ENCODE assay signal across 16 mouse cellular contexts in genomic region chr10:39238596-39238995, GRCm38 (mm10).
DNase-seq lines count a peak whose midpoint lies in the region; ATAC-seq and TF ChIP-seq lines count a peak whose summit lies in the region.
"Had no signal": no experiment of that assay in that cellular context is flagged by ENCODE, and none has a peak within 500 bp of the region (broad histone marks: within the 10 kb centered on the region; RNA-seq: fewer than 3 reads in every experiment).

No protein-coding gene starts in this region.

- H3K27me3 ChIP-seq in hindbrain, embryonic 10.5 days (ENCODE audit: insufficient read depth, poor library complexity, severe bottlenecking) = peaks cover 3% of the 10 kb centered on the region; the same call in 1 of the 2 replicates
- no peaks in the 10 kb centered on the region for H3K27me3 ChIP-seq in hindbrain, embryonic 12.5 days
- no peaks in the 10 kb centered on the region for H3K27me3 ChIP-seq in midbrain, embryonic 14.5 days (ENCODE audit: control insufficient read depth, insufficient read depth, low read length)
- H3K27me3 ChIP-seq in midbrain, embryonic 15.5 days (replicated peaks) = no peaks in the 10 kb centered on the region
- H3K27me3 ChIP-seq: embryonic facial prominence, embryonic 15.5 days; forebrain, embryonic 15.5 days; limb, embryonic 15.5 days had no signal

- H3K4me3 ChIP-seq in hindbrain, embryonic 10.5 days = no peak overlapping the region
- no peak overlapping the region for H3K4me3 ChIP-seq in hindbrain, embryonic 12.5 days
- H3K4me3 ChIP-seq in midbrain, embryonic 14.5 days (replicated peaks; ENCODE audit: low read depth, low read length) = no peak overlapping the region
- no peak overlapping the region for H3K4me3 ChIP-seq in midbrain, embryonic 15.5 days
- H3K4me3 ChIP-seq: embryonic facial prominence, embryonic 15.5 days; forebrain, embryonic 15.5 days; limb, embryonic 15.5 days had no signal

- no peak for DNase-seq in hindbrain, embryonic 10.5 days (ENCODE audit: low spot score)
- peak; percentile 43 for DNase-seq in midbrain, embryonic 14.5 days
- peak; percentile 30 for DNase-seq in brain, embryonic 14.5 days (ENCODE audit: low read depth)
- DNase-seq in testis, postnatal 10 days (ENCODE audit: low spot score) = peak; percentile 64
- DNase-seq in frontal cortex, postnatal 14 days (ENCODE audit: low spot score in 2 of 2) = no peak
- DNase-seq in spleen, postnatal 4 days (ENCODE audit: low spot score in 2 of 2) = no peak
- DNase-seq: gastrocnemius, postnatal 36 days; heart, postnatal 36 days; kidney, adult 8-10 months; thymus, postnatal 36 days had no signal

- WGBS in hindbrain, embryonic 10.5 days = 85% methylated on average over 10 of the region's 10 CpGs
- 70% methylated on average over 10 of the region's 10 CpGs for WGBS in hindbrain, embryonic 12.5 days
- WGBS in midbrain, embryonic 14.5 days = 70% methylated on average over 10 of the region's 10 CpGs
- 67% methylated on average over 10 of the region's 10 CpGs for WGBS in midbrain, embryonic 15.5 days

- TF ChIP-seq POLR2A in brain, embryonic 14.5 days (IDR thresholded peaks at IDR 0.05; ENCODE audit: borderline replicate concordance, extremely low read depth, insufficient read depth, insufficient read length, poor library complexity, severe bottlenecking) = no peak

- no peaks in the 10 kb centered on the region for H3K9me3 ChIP-seq in hindbrain, embryonic 10.5 days
- H3K9me3 ChIP-seq in hindbrain, embryonic 12.5 days (replicated peaks) = no peaks in the 10 kb centered on the region
- H3K9me3 ChIP-seq in midbrain, embryonic 14.5 days (ENCODE audit: control insufficient read depth, low read length) = no peaks in the 10 kb centered on the region
- H3K9me3 ChIP-seq in midbrain, embryonic 15.5 days = no peaks in the 10 kb centered on the region
- H3K9me3 ChIP-seq: embryonic facial prominence, embryonic 15.5 days; forebrain, embryonic 15.5 days; limb, embryonic 15.5 days had no signal

- no peak for TF ChIP-seq CTCF in brain, embryonic 14.5 days (IDR thresholded peaks at IDR 0.05; ENCODE audit: borderline replicate concordance, extremely low read depth, insufficient read depth, insufficient read length)

- 0 out of 2 replicates have a peak overlapping the region, but pooled peaks have one; percentile 86 for H3K27ac ChIP-seq in hindbrain, embryonic 10.5 days
- H3K27ac ChIP-seq in hindbrain, embryonic 12.5 days = no peak overlapping the region
- no peak overlapping the region for H3K27ac ChIP-seq in midbrain, embryonic 14.5 days (replicated peaks; ENCODE audit: low read depth, low read length)
- H3K27ac ChIP-seq in midbrain, embryonic 15.5 days = no peak overlapping the region
- H3K27ac ChIP-seq: embryonic facial prominence, embryonic 15.5 days; forebrain, embryonic 15.5 days; limb, embryonic 15.5 days had no signal

- H3K9ac ChIP-seq in hindbrain, embryonic 12.5 days = no peak overlapping the region
- no peak overlapping the region for H3K9ac ChIP-seq in midbrain, embryonic 14.5 days (replicated peaks; ENCODE audit: low read length)
- H3K9ac ChIP-seq in midbrain, embryonic 15.5 days = no peak overlapping the region
- H3K9ac ChIP-seq: embryonic facial prominence, embryonic 15.5 days; forebrain, embryonic 15.5 days; limb, embryonic 15.5 days had no signal

- no peak overlapping the region for H3K4me2 ChIP-seq in hindbrain, embryonic 12.5 days (replicated peaks)
- H3K4me2 ChIP-seq in midbrain, embryonic 14.5 days (ENCODE audit: low read length) = no peak overlapping the region
- H3K4me2 ChIP-seq in midbrain, embryonic 15.5 days = no peak overlapping the region
- H3K4me2 ChIP-seq: embryonic facial prominence, embryonic 15.5 days; forebrain, embryonic 15.5 days; limb, embryonic 15.5 days had no signal

- peaks cover 16% of the 10 kb centered on the region for H3K4me1 ChIP-seq in hindbrain, embryonic 10.5 days (replicated peaks)
- peaks cover 14% of the 10 kb centered on the region for H3K4me1 ChIP-seq in hindbrain, embryonic 12.5 days
- peaks cover 6% of the 10 kb centered on the region; the same call in 1 of the 2 replicates for H3K4me1 ChIP-seq in midbrain, embryonic 14.5 days (ENCODE audit: control insufficient read depth, insufficient read depth, low read length)
- H3K4me1 ChIP-seq in midbrain, embryonic 15.5 days = peaks cover 16% of the 10 kb centered on the region

- no peak for ATAC-seq in hindbrain, embryonic 12.5 days (ENCODE audit: low FRiP score)
- ATAC-seq in midbrain, embryonic 14.5 days (ENCODE audit: low FRiP score, low TSS enrichment) = no peak
- no peak for ATAC-seq in midbrain, embryonic 15.5 days (replicated peaks)
- ATAC-seq: activated CD4-positive, CD25-positive, alpha-beta regulatory T cell, adult 4 months had no signal

- H3K36me3 ChIP-seq in hindbrain, embryonic 10.5 days = no peaks in the 10 kb centered on the region
- H3K36me3 ChIP-seq in hindbrain, embryonic 12.5 days = no peaks in the 10 kb centered on the region
- no peaks in the 10 kb centered on the region for H3K36me3 ChIP-seq in midbrain, embryonic 14.5 days (ENCODE audit: control insufficient read depth, insufficient read depth, low read length)
- H3K36me3 ChIP-seq in midbrain, embryonic 15.5 days (replicated peaks) = no peaks in the 10 kb centered on the region
- H3K36me3 ChIP-seq: embryonic facial prominence, embryonic 15.5 days; forebrain, embryonic 15.5 days; limb, embryonic 15.5 days had no signal

Comparison
In these comparisons a context has a peak if more than half of its experiments do, and no peak if none do; other contexts are left out.
1. DNase-seq: peak in midbrain, embryonic 14.5 days (single experiment), brain, embryonic 14.5 days (single experiment) and testis, postnatal 10 days (single experiment); none in hindbrain, embryonic 10.5 days (single experiment), frontal cortex, postnatal 14 days (0 of 2) and spleen, postnatal 4 days (0 of 2).